Mouse (Mus musculus) E14TG2a.4 (cell line): ENCODE data around the gene Zfp719.

ENCODE experiments used
- CTCF ChIP-seq: conservative IDR thresholded peaks from 2 replicates; pipeline ENCODE4 v1.5.1; 2014; ENCODE audit warnings: low read length
- POU5F1 ChIP-seq: IDR thresholded peaks from 2 replicates; pipeline ENCODE4 v1.6.1; 2014; ENCODE audit warnings: low read length, borderline replicate concordance

DNA sequence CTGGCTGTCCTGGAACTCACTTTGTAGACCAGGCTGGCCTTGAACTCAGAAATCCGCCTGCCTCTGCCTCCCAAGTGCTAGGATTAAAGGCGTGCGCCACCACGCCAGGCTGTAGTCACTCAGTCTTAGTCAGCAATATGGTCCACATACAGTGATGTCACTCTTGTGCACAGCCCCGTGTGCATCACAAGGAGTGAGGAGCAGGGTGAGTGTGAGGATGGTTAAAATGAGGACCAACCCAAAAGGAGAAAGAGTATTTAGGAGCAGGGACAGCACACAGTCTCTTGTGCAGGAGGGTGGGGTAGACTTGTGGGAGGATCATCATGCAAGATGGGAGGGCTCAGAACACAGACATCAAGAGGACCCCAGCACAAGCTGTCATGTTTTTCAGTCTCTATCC, 24.1 kb upstream of the Zfp719 start:
- no peak for TF ChIP-seq CTCF
- TF ChIP-seq POU5F1: no peak
